Mouse (Mus musculus): ENCODE measurements at regions not wholly inside any gene's neighbourhood (a gene's known extent, or its start where the extent isn't known, plus 50 kb on each side); places are given as distances from the start of the nearest gene placed in this dataset.
A peak's percentile ranks its signal among the peaks of the same experiment; 100 is the strongest.

- H3K4me1 ChIP-seq (ENCODE audit: control insufficient read depth, insufficient read depth, low read length) = no peaks in the 10 kb centered on the region; the same call in 1 of the 2 replicates
- 63% methylated on average over 7 of the region's 7 CpGs for WGBS
- H3K27ac ChIP-seq (ENCODE audit: control insufficient read depth, insufficient read depth, low read depth, low read length, poor library complexity) = no peak overlapping the region
- TF ChIP-seq CTCF (IDR thresholded peaks at IDR 0.05; ENCODE audit: control insufficient read depth, insufficient read depth, low read length) = no peak
- TF ChIP-seq POLR2A (IDR thresholded peaks at IDR 0.05; ENCODE audit: borderline replicate concordance, control insufficient read depth, low read depth, low read length) = no peak
- H3K4me3 ChIP-seq (replicated peaks; ENCODE audit: control insufficient read depth, low read depth, low read length) = no peak overlapping the region
Measured at GRCm38 (mm10) chr13:56358827-56359226, 62.5 kb upstream of the Cxcl14 start.

- TF ChIP-seq POLR2A (IDR thresholded peaks at IDR 0.05; ENCODE audit: borderline replicate concordance, control insufficient read depth, low read depth, low read length) = no peak
- no peak for TF ChIP-seq CTCF (IDR thresholded peaks at IDR 0.05; ENCODE audit: control insufficient read depth, insufficient read depth, low read length)
- no peak overlapping the region for H3K4me3 ChIP-seq (replicated peaks; ENCODE audit: control insufficient read depth, low read depth, low read length)
- WGBS = 88% methylated on average over 18 of the region's 18 CpGs
- H3K27ac ChIP-seq (ENCODE audit: control insufficient read depth, insufficient read depth, low read depth, low read length, poor library complexity) = no peak overlapping the region
- no peaks in the 10 kb centered on the region for H3K4me1 ChIP-seq (ENCODE audit: control insufficient read depth, insufficient read depth, low read length)
Measured at GRCm38 (mm10) chr13:56359554-56359953, 63.2 kb upstream of the Cxcl14 start.

GRCm38 (mm10) chr13:56360803-56361202, 64.5 kb upstream of the Cxcl14 start:
- WGBS = 77% methylated on average over 2 of the region's 2 CpGs
- Histone ChIP-seq H3K4me1 (ENCODE audit: control insufficient read depth, insufficient read depth, low read length) (no peaks in the 10 kb centered on the region), H3K27ac (ENCODE audit: control insufficient read depth, insufficient read depth, low read depth, low read length, poor library complexity) (no peak overlapping the region), H3K4me3 (replicated peaks; ENCODE audit: control insufficient read depth, low read depth, low read length) (no peak overlapping the region)
- TF ChIP-seq CTCF (IDR thresholded peaks at IDR 0.05; ENCODE audit: control insufficient read depth, insufficient read depth, low read length) (no peak), POLR2A (IDR thresholded peaks at IDR 0.05; ENCODE audit: borderline replicate concordance, control insufficient read depth, low read depth, low read length) (no peak)

- WGBS = 78% methylated on average over 4 of the region's 4 CpGs
- no peak overlapping the region for H3K4me3 ChIP-seq (replicated peaks; ENCODE audit: control insufficient read depth, low read depth, low read length)
- H3K27ac ChIP-seq (ENCODE audit: control insufficient read depth, insufficient read depth, low read depth, low read length, poor library complexity) = no peak overlapping the region
- no peaks in the 10 kb centered on the region for H3K4me1 ChIP-seq (ENCODE audit: control insufficient read depth, insufficient read depth, low read length)
- no peak for TF ChIP-seq CTCF (IDR thresholded peaks at IDR 0.05; ENCODE audit: control insufficient read depth, insufficient read depth, low read length)
- no peak for TF ChIP-seq POLR2A (IDR thresholded peaks at IDR 0.05; ENCODE audit: borderline replicate concordance, control insufficient read depth, low read depth, low read length)
Measured at GRCm38 (mm10) chr13:56362238-56362637, 64.2 kb upstream of the Gm3045 start.

DNA sequence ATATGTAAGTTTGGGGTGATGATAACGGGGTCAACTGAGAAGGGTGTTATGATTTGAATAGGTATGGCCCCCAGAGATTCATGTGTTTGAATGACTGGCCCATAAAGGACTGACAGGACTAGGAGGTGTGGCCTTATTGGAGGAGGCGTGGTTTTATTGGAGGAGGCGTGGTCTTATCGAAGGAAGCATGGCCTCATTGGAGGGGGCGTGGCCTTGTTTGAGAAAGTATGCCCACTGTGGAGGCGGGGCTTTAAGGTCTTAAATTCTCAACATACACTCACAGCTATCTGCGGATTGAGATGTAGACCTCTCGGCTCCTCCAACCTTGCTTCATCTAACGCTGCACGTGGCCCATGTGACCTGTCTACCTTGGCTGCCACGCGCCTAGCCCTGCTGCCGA, 63.7 kb upstream of the Gm3045 start:
- Histone ChIP-seq H3K4me3 (replicated peaks; ENCODE audit: control insufficient read depth, low read depth, low read length) (no peak overlapping the region), H3K4me1 (ENCODE audit: control insufficient read depth, insufficient read depth, low read length) (no peaks in the 10 kb centered on the region), H3K27ac (ENCODE audit: control insufficient read depth, insufficient read depth, low read depth, low read length, poor library complexity) (no peak overlapping the region)
- WGBS = 61% methylated on average over 13 of the region's 13 CpGs
- TF ChIP-seq POLR2A (IDR thresholded peaks at IDR 0.05; ENCODE audit: borderline replicate concordance, control insufficient read depth, low read depth, low read length) (no peak), CTCF (IDR thresholded peaks at IDR 0.05; ENCODE audit: control insufficient read depth, insufficient read depth, low read length) (no peak)

- 65% methylated on average over 2 of the region's 2 CpGs for WGBS
- no peak overlapping the region for H3K4me3 ChIP-seq (replicated peaks; ENCODE audit: control insufficient read depth, low read depth, low read length)
- no peak for TF ChIP-seq POLR2A (IDR thresholded peaks at IDR 0.05; ENCODE audit: borderline replicate concordance, control insufficient read depth, low read depth, low read length)
- TF ChIP-seq CTCF (IDR thresholded peaks at IDR 0.05; ENCODE audit: control insufficient read depth, insufficient read depth, low read length) = no peak
- no peak overlapping the region for H3K27ac ChIP-seq (ENCODE audit: control insufficient read depth, insufficient read depth, low read depth, low read length, poor library complexity)
- no peaks in the 10 kb centered on the region for H3K4me1 ChIP-seq (ENCODE audit: control insufficient read depth, insufficient read depth, low read length)
Measured at GRCm38 (mm10) chr13:56369600-56369999, 56.8 kb upstream of the Gm3045 start.

DNA sequence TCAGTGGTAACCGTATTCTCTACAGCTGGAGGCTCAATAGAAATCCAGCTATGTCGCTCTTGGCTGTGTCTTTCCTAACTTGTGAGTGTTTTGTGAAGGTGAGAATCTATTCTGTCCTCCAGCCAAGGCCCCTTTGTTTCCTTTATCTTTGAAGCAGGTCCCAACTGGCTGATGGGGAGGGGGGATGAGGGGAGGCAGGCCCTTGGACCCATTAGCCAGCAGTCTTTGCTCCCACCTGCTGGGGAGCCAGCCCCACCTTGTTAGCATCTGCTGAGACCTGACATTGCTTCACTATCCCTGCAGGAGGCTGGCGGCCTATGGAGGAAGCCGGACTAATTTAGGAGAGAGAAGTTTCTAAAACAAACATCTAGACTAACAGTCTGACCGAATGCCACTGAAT, 55.0 kb upstream of the Gm3045 start:
- H3K4me3 ChIP-seq (replicated peaks; ENCODE audit: control insufficient read depth, low read depth, low read length) = no peak overlapping the region
- no peak for TF ChIP-seq CTCF (IDR thresholded peaks at IDR 0.05; ENCODE audit: control insufficient read depth, insufficient read depth, low read length)
- TF ChIP-seq POLR2A (IDR thresholded peaks at IDR 0.05; ENCODE audit: borderline replicate concordance, control insufficient read depth, low read depth, low read length) = no peak
- H3K4me1 ChIP-seq (ENCODE audit: control insufficient read depth, insufficient read depth, low read length) = no peaks in the 10 kb centered on the region
- H3K27ac ChIP-seq (ENCODE audit: control insufficient read depth, insufficient read depth, low read depth, low read length, poor library complexity) = no peak overlapping the region
- 53% methylated on average over 5 of the region's 5 CpGs for WGBS

- no peaks in the 10 kb centered on the region for H3K4me1 ChIP-seq (ENCODE audit: control insufficient read depth, insufficient read depth, low read length)
- 71% methylated on average over 20 of the region's 20 CpGs for WGBS
- H3K4me3 ChIP-seq (replicated peaks; ENCODE audit: control insufficient read depth, low read depth, low read length) = no peak overlapping the region
- H3K27ac ChIP-seq (ENCODE audit: control insufficient read depth, insufficient read depth, low read depth, low read length, poor library complexity) = no peak overlapping the region
- no peak for TF ChIP-seq CTCF (IDR thresholded peaks at IDR 0.05; ENCODE audit: control insufficient read depth, insufficient read depth, low read length)
- TF ChIP-seq POLR2A (IDR thresholded peaks at IDR 0.05; ENCODE audit: borderline replicate concordance, control insufficient read depth, low read depth, low read length) = no peak
Measured at GRCm38 (mm10) chr13:56372003-56372725, 54.2 kb upstream of the Gm3045 start.

DNA sequence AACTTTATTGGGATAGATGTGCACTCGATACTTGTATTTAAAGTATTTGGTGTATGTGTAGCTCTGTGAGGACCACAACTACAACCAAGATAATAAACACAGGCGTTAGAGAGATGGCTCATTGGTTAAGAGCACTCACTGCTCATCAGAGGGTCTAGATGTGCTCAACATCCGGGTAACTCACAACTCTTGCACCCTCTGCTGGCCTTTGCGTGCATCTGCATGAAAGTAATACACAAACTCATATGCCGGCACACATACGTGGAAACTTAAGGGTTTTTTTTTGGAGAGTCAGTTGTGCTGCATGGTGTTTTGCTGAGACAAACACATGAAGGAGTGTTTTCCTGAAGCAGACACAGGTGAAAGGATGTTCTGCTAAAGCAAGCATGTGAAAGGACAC, 53.7 kb upstream of the Gm3045 start:
- no peak overlapping the region for H3K4me3 ChIP-seq (replicated peaks; ENCODE audit: control insufficient read depth, low read depth, low read length)
- WGBS = 76% methylated on average over 6 of the region's 6 CpGs
- TF ChIP-seq POLR2A (IDR thresholded peaks at IDR 0.05; ENCODE audit: borderline replicate concordance, control insufficient read depth, low read depth, low read length) (no peak), CTCF (IDR thresholded peaks at IDR 0.05; ENCODE audit: control insufficient read depth, insufficient read depth, low read length) (peak; percentile 32; the same call in 1 of the 2 replicates)
- H3K4me1 ChIP-seq (ENCODE audit: control insufficient read depth, insufficient read depth, low read length) = no peaks in the 10 kb centered on the region
- H3K27ac ChIP-seq (ENCODE audit: control insufficient read depth, insufficient read depth, low read depth, low read length, poor library complexity) = no peak overlapping the region
